Mouse (Mus musculus) midbrain, embryonic 10.5 days (tissue): ENCODE data around the gene Nmral1. TPM values are rescaled to one million over a fixed set of nuclear protein-coding genes. Genes with fewer than 3 reads are reported as not detected.
"Not testable (repeated sequence)": the region's sequence is repeated elsewhere in the genome, so short reads cannot be mapped to it uniquely, and the experiment has no call there.

Experiments
- DNase-seq: peaks from one replicate; pipeline ENCODE4 v3.0.0-alpha.2; 2017; ENCODE audit warnings: low spot score
- H3K27ac ChIP-seq: fragments of 300-500 bp; sonication (generic); replicated peaks from 2 replicates; pipeline ENCODE4 v1.5.1; 2016; ENCODE audit warnings: mild to moderate bottlenecking
- H3K27me3 ChIP-seq: fragments of 300-500 bp; sonication (generic); 2 replicates; pipeline ENCODE4 v1.6.1; 2016; ENCODE audit warnings: low read depth, mild to moderate bottlenecking; ENCODE audit not compliant: poor library complexity, severe bottlenecking
- H3K36me3 ChIP-seq: fragments of 300-500 bp; sonication (generic); 2 replicates; pipeline ENCODE4 v1.6.1; 2016; ENCODE audit warnings: mild to moderate bottlenecking, moderate library complexity
- H3K4me1 ChIP-seq: fragments of 300-500 bp; sonication (generic); 2 replicates; pipeline ENCODE4 v1.6.1; 2016
- H3K4me3 ChIP-seq: fragments of 300-500 bp; sonication (generic); 2 replicates; pipeline ENCODE4 v1.5.1; 2016; ENCODE audit warnings: mild to moderate bottlenecking, moderate library complexity
- H3K9me3 ChIP-seq: fragments of 300-500 bp; sonication (generic); replicated peaks from 2 replicates; pipeline ENCODE4 v1.6.1; 2016; ENCODE audit warnings: mild to moderate bottlenecking
- WGBS: fragments of 180-500 bp; shearing (Covaris S2); methylation state at CpG from one replicate; pipeline ENCODE4 v1.1.7; 2016; 5-methylcytosine and 5-hydroxymethylcytosine counted together
- polyA plus RNA-seq: library from polyadenylated mRNA; unstranded; fragments of >200 nt; fragmentation: Nextera tagmentation; extraction: Ambion mirVana; gene quantifications from 2 replicates; pipeline ENCODE4 v1.2.1, GENCODE M21; 2016

Gene Nmral1
- polyA plus RNA-seq, 1 experiment from 2014 or later, result 217 TPM

GRCm38 (mm10) chr16:4705541-4705940 is 13.6 kb downstream of the Nmral1 start:
- H3K4me1 ChIP-seq, result no peaks in the 10 kb centered on the region
- H3K9me3 ChIP-seq, result no peaks in the 10 kb centered on the region
- 75% methylated on average over 4 of the region's 4 CpGs for WGBS
- no peak for DNase-seq
- no peak overlapping the region for H3K27ac ChIP-seq
- no peaks in the 10 kb centered on the region for H3K27me3 ChIP-seq
- peaks cover 100% of the 10 kb centered on the region for H3K36me3 ChIP-seq
- H3K4me3 ChIP-seq, result no peak overlapping the region

GRCm38 (mm10) chr16:4702646-4703045 is 16.5 kb downstream of the Nmral1 start:
- 74% methylated on average over 1 of the region's 1 CpGs for WGBS
- Histone ChIP-seq H3K36me3 (peaks cover 100% of the 10 kb centered on the region), H3K9me3 (no peaks in the 10 kb centered on the region), H3K27me3 (no peaks in the 10 kb centered on the region), H3K4me1 (no peaks in the 10 kb centered on the region), H3K4me3 (no peak overlapping the region), H3K27ac (no peak overlapping the region)
- DNase-seq, result no peak

DNA sequence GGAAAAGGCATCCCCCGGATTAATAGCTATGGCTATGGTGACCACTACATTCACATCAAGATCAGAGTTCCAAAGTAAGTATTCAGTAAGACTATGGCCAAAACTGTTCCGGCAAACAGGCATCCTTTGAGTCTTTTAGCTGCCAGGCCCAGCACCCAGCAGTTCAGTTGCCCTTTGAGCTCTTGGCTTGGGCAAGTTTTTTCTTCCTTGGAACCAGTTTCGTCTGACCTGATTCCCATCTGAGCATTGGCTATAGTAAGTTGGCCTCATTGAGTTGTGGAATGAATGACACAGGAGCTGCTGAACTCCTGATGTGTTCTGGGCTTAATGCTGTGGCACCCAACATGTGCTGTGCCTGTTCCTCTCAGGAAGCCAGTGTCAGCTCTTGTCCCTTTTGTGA is 17.9 kb downstream of the Nmral1 start:
- Histone ChIP-seq H3K9me3 (no peaks in the 10 kb centered on the region), H3K27ac (no peak overlapping the region), H3K27me3 (no peaks in the 10 kb centered on the region), H3K4me3 (no peak overlapping the region), H3K36me3 (peaks cover 100% of the 10 kb centered on the region), H3K4me1 (no peaks in the 10 kb centered on the region)
- no peak for DNase-seq
- WGBS, result 92% methylated on average over 3 of the region's 3 CpGs

DNA sequence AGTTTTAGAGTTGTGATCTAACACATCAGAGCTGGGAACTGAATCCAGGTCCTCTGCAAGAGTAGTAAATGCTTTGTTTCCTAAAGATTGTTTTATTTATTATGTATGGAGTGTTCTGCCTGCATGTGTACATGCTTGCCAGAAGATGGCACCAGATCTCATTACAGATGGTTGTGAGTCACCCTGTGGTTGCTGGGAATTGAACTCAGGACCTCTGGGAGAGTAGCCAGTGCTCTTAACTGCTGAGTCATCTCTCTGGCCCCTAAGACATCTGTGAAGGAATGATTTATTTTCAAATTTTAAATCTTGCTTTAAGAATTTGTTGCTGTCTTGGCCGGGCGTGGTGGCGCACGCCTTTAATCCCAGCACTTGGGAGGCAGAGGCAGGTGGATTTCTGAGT is 29.8 kb downstream of the Nmral1 start:
- H3K4me1 ChIP-seq, result peaks cover 11% of the 10 kb centered on the region
- not testable (repeated sequence) for DNase-seq, H3K9me3 ChIP-seq, H3K4me3 ChIP-seq, H3K27ac ChIP-seq, H3K27me3 ChIP-seq
- H3K36me3 ChIP-seq, result peaks cover 74% of the 10 kb centered on the region
- over 99% methylated on average over 4 of the region's 4 CpGs for WGBS

DNA sequence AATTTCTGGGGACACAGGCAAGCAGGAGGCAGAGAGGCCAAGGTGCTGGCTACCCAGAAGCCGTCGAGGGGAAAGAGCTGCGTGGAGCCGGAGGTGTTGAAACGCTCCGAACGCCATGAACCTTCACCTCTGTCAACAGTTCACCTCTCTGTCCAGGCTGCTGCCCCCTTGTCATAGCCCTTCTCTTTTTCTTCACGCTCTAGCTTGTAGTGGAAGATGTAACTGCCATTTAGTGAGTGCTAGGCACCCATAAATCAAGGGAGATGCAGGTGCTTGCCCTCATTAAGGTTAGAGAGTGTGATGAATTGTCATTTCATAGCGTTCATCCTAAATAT is 34.7 kb downstream of the Nmral1 start:
- peak overlapping the region; percentile 85 for H3K27ac ChIP-seq
- H3K9me3 ChIP-seq, result no peaks in the 10 kb centered on the region; the same call in 1 of the 2 replicates
- peaks cover 28% of the 10 kb centered on the region for H3K4me1 ChIP-seq
- DNase-seq, result no peak
- peaks cover 26% of the 10 kb centered on the region for H3K36me3 ChIP-seq
- peak overlapping the region; percentile 83 for H3K4me3 ChIP-seq
- no peaks in the 10 kb centered on the region for H3K27me3 ChIP-seq
- WGBS, result 3% methylated on average over 9 of the region's 9 CpGs

DNA sequence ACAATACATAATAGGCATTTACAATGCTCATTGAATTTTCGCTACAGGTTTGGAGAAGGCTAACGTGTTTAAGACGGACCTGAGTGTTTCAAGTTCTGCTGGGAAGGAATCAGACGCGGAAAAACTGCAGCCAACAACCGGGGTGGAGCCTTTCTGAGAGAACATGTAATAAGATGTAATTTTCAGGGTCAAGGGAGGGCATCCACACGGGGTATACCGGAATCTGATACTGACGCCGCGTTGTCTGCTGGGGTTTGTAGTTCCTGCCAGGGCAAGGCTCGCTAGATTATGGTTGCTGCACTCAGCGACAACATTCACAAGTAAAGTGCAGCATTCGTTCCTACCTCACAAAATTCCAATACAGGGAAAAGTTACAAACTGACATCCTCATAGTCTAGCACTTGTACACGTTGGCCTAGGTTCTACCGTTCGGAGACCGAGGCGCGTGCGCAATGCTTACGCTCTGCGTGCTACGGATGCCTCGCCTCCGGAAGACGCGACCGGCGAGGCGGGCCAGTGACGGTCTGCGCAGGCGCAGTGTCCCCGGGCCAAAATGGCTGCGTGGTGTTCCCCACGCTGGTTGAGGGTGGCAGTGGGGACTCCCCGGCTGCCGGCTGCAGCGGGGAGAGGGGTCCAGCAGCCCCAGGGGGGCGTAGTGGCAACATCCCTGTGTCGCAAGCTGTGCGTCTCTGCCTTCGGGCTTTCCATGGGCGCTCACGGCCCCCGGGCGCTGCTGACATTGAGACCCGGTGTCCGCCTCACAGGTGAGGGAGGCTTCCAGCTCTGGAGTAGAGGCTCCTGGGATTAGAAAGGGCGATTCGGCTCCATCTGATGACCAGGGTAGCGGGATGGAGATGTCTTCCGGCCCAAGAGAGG is 35.3 kb downstream of the Nmral1 start:
- Histone ChIP-seq H3K9me3 (no peaks in the 10 kb centered on the region), H3K27ac (peak overlapping the region; percentile 85), H3K4me1 (peaks cover 34% of the 10 kb centered on the region), H3K36me3 (peaks cover 20% of the 10 kb centered on the region), H3K4me3 (peak overlapping the region; percentile 83), H3K27me3 (no peaks in the 10 kb centered on the region)
- DNase-seq, result peak; percentile 95
- under 1% methylated on average over 54 of the region's 54 CpGs for WGBS

- no peak for DNase-seq
- peak overlapping the region; percentile 83 for H3K4me3 ChIP-seq
- no peaks in the 10 kb centered on the region for H3K9me3 ChIP-seq
- H3K36me3 ChIP-seq, result peaks cover 16% of the 10 kb centered on the region
- H3K4me1 ChIP-seq, result peaks cover 40% of the 10 kb centered on the region
- H3K27ac ChIP-seq, result peak overlapping the region; percentile 85
- 37% methylated on average over 9 of the region's 9 CpGs for WGBS
- no peaks in the 10 kb centered on the region for H3K27me3 ChIP-seq
These were observed 36.0 kb downstream of the Nmral1 start for GRCm38 (mm10) chr16:4683193-4683580.

GRCm38 (mm10) chr16:4682628-4683179 is 36.5 kb downstream of the Nmral1 start:
- Histone ChIP-seq H3K36me3 (peaks cover 11% of the 10 kb centered on the region), H3K9me3 (no peaks in the 10 kb centered on the region), H3K4me3 (peak overlapping the region; percentile 83), H3K4me1 (peaks cover 43% of the 10 kb centered on the region), H3K27ac (peak overlapping the region; percentile 85; the same call in 1 of the 2 replicates), H3K27me3 (no peaks in the 10 kb centered on the region)
- WGBS, result 81% methylated on average over 4 of the region's 4 CpGs
- DNase-seq, result no peak

DNA sequence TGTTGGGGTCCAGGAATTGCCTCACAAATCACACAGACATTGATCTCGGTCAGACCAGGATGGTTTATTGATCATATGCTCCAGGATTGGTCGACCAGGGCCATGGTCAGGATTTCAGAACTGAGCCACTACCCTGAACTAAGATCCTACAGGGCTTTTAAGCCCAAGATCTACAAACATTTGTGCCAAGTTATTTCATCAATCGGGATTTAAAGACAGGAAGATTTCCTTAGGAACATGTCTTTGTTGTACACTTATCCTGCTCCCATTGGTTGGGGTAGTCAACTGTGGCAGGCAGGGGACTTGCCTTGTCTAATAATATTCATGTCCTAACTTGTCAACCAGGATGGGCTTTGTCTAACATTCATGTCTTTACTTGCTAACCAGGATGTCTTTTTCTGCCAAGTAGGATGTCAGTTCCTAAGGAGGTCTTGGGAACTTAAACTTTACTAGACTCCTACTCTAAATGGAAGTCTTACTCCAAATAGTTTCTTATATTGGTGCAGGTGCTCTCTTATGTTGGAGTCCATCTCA is 38.2 kb downstream of the Nmral1 start:
- DNase-seq, H3K27me3 ChIP-seq, H3K4me3 ChIP-seq, H3K27ac ChIP-seq, H3K9me3 ChIP-seq, H3K36me3 ChIP-seq: not testable (repeated sequence)
- 89% methylated on average over 3 of the region's 3 CpGs for WGBS
- H3K4me1 ChIP-seq, result peaks cover 43% of the 10 kb centered on the region

DNA sequence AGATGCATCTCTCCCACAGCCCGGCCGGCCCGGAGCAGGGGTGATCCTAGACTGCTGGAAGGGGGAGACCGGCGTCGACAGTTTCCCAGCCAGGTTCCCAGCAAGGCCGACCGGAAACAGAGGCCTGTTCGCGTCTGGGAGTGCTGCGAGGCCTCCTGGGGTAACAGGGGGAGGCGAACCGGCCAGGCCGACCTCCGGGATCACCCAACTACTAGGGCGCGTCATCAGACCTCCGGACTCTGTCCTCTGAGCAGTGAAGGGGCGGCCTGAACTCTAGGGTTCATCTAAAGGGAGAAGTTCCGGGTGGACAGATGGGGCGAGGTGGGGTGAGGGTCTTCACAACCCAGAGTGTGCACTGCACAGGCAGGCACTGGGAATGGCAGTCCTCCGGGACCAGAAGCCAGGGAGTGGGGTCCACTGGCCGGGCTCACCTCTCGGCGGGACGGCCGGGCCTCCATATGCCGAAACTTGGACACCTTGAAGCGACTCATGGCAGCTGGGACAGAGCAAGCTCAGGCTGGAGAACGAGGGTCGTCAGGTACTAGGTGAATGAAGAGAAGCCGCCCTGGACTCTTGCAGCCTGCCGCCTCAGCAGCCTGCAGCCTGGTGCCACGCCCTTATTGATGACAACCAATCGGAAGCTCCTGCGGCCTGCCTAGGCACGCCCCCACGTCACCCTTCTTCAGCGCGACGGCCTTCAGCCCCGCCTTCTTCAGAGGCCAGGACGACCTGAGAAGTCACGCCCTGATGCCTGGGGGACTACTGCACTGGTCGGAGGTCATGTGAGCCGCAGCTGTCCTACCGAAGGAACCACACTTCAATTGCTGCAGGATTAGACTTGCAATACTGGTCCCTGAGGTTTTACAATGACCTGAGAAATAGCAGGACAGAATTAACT is 39.8 kb downstream of the Nmral1 start, which contains the start of gene Coro7:
Coro7 (minus strand) TSS at position 657 of the 898 bp plus-strand sequence.
- DNase-seq, result peak; percentile 94
- H3K4me3 ChIP-seq, result peak within 1 kb of the TSS; percentile 78
- no peaks in the 10 kb centered on the region for H3K9me3 ChIP-seq
- WGBS, result under 1% methylated on average over 47 of the region's 47 CpGs
- peak within 1 kb of the TSS; percentile 69 for H3K27ac ChIP-seq
- no peaks in the 10 kb centered on the region for H3K27me3 ChIP-seq
- peaks cover 32% of the 10 kb centered on the region for H3K4me1 ChIP-seq
- peaks cover 19% of the 10 kb centered on the region for H3K36me3 ChIP-seq

GRCm38 (mm10) chr16:4678080-4678479 is 41.1 kb downstream of the Nmral1 start:
- H3K4me1 ChIP-seq, result peaks cover 27% of the 10 kb centered on the region
- peak overlapping the region; percentile 78; the same call in 1 of the 2 replicates for H3K4me3 ChIP-seq
- 83% methylated on average over 5 of the region's 5 CpGs for WGBS
- H3K27ac ChIP-seq, result no peak overlapping the region
- peaks cover 27% of the 10 kb centered on the region for H3K36me3 ChIP-seq
- no peaks in the 10 kb centered on the region for H3K9me3 ChIP-seq
- H3K27me3 ChIP-seq, result no peaks in the 10 kb centered on the region
- no peak for DNase-seq

- Histone ChIP-seq H3K4me3 (no peak overlapping the region), H3K36me3 (peaks cover 27% of the 10 kb centered on the region), H3K27ac (no peak overlapping the region), H3K9me3 (no peaks in the 10 kb centered on the region), H3K27me3 (no peaks in the 10 kb centered on the region), H3K4me1 (peaks cover 23% of the 10 kb centered on the region)
- DNase-seq, result no peak
- WGBS, result 94% methylated on average over 5 of the region's 5 CpGs
These were observed 42.3 kb downstream of the Nmral1 start for GRCm38 (mm10) chr16:4676836-4677235.
